Mouse (Mus musculus): ENCODE data around the gene Ralgps1. TPM values are rescaled to one million over a fixed set of nuclear protein-coding genes. Genes with fewer than 3 reads are reported as not detected.

The Ralgps1 gene
- polyA plus RNA-seq, 1 experiment, result 3.7 TPM

- DNase-seq (ENCODE audit: low read depth, low spot score), result no peak
- WGBS, result 69% methylated on average over 4 of the region's 4 CpGs
Measured at GRCm38 (mm10) chr2:33165229-33165628, 206.1 kb downstream of the Ralgps1 start.

GRCm38 (mm10) chr2:33164646-33165045, 206.6 kb downstream of the Ralgps1 start:
- WGBS, result 66% methylated on average over 3 of the region's 3 CpGs
- no peak for DNase-seq (ENCODE audit: low read depth, low spot score)

- no peak for DNase-seq (ENCODE audit: low read depth, low spot score)
- WGBS, result 69% methylated on average over 2 of the region's 2 CpGs
Measured at GRCm38 (mm10) chr2:33162126-33162525, 209.2 kb downstream of the Ralgps1 start.

- 63% methylated on average over 12 of the region's 12 CpGs for WGBS
- DNase-seq (ENCODE audit: low read depth, low spot score), result no peak
Measured at GRCm38 (mm10) chr2:33160326-33160973, 210.8 kb downstream of the Ralgps1 start.

GRCm38 (mm10) chr2:33159593-33159992, 211.7 kb downstream of the Ralgps1 start:
- DNase-seq (ENCODE audit: low read depth, low spot score), result no peak
- WGBS, result 87% methylated on average over 7 of the region's 7 CpGs

- no peak for DNase-seq (ENCODE audit: low read depth, low spot score)
- 89% methylated on average over 6 of the region's 6 CpGs for WGBS
Measured at GRCm38 (mm10) chr2:33158895-33159294, 212.4 kb downstream of the Ralgps1 start.

- 79% methylated on average over 5 of the region's 5 CpGs for whole genome bisulfite sequencing
- DNase-seq (ENCODE audit: low read depth, low spot score), result no peak
Measured at GRCm38 (mm10) chr2:33156283-33156781, 215.0 kb downstream of the Ralgps1 start.

- 25% methylated on average over 5 of the region's 5 CpGs for WGBS
- no peak for DNase-seq (ENCODE audit: low read depth, low spot score)
Measured at GRCm38 (mm10) chr2:33154751-33155372, 216.4 kb downstream of the Ralgps1 start.

GRCm38 (mm10) chr2:33146994-33147393, 224.3 kb downstream of the Ralgps1 start:
- WGBS, result 68% methylated on average over 4 of the region's 4 CpGs
- no peak for DNase-seq (ENCODE audit: low read depth, low spot score)

GRCm38 (mm10) chr2:33143292-33143691, 228.0 kb downstream of the Ralgps1 start:
- DNase-seq (ENCODE audit: low read depth, low spot score), result no peak
- WGBS, result 83% methylated on average over 2 of the region's 2 CpGs

- WGBS, result 63% methylated on average over 2 of the region's 2 CpGs
- no peak for DNase-seq (ENCODE audit: low read depth, low spot score)
Measured at GRCm38 (mm10) chr2:33138491-33138890, 232.8 kb downstream of the Ralgps1 start.

- WGBS, result 95% methylated on average over 4 of the region's 4 CpGs
- DNase-seq (ENCODE audit: low read depth, low spot score), result no peak
Measured at GRCm38 (mm10) chr2:33137731-33138130, 233.6 kb downstream of the Ralgps1 start.

- no peak for DNase-seq (ENCODE audit: low read depth, low spot score)
- 95% methylated on average over 9 of the region's 9 CpGs for WGBS
Measured at GRCm38 (mm10) chr2:33137244-33137643, 234.0 kb downstream of the Ralgps1 start.

GRCm38 (mm10) chr2:33136366-33136765, 234.9 kb downstream of the Ralgps1 start:
- 94% methylated on average over 6 of the region's 6 CpGs for WGBS
- no peak for DNase-seq (ENCODE audit: low read depth, low spot score)

GRCm38 (mm10) chr2:33134766-33135490, 236.4 kb downstream of the Ralgps1 start:
- no peak for DNase-seq (ENCODE audit: low read depth, low spot score)
- WGBS, result 72% methylated on average over 7 of the region's 7 CpGs

- no peak for DNase-seq (ENCODE audit: low read depth, low spot score)
- WGBS, result 15% methylated on average over 7 of the region's 7 CpGs
Measured at GRCm38 (mm10) chr2:33132306-33132705, 239.0 kb downstream of the Ralgps1 start.

GRCm38 (mm10) chr2:33131500-33132092, 239.7 kb downstream of the Ralgps1 start, which contains the start of gene Garnl3:
Garnl3 (minus strand) TSS chr2:33131654.
- no peak for DNase-seq (ENCODE audit: low read depth, low spot score)
- WGBS, result under 1% methylated on average over 22 of the region's 22 CpGs

- under 1% methylated on average over 53 of the region's 55 CpGs for WGBS
- DNase-seq (ENCODE audit: low read depth, low spot score), result peak; percentile 95
Measured at GRCm38 (mm10) chr2:33130526-33131483, 240.5 kb downstream of the Ralgps1 start.

- DNase-seq (ENCODE audit: low read depth, low spot score), result no peak
- WGBS, result under 1% methylated on average over 33 of the region's 33 CpGs
Measured at GRCm38 (mm10) chr2:33130141-33130525, 241.2 kb downstream of the Ralgps1 start.
